Mouse (Mus musculus): ENCODE measurements around the gene Rpl36a. TPM values are rescaled to one million over a fixed set of nuclear protein-coding genes. Genes with fewer than 3 reads are reported as not detected.

Rpl36a gene
- total RNA-seq, 2 experiments from 2014 or later, result 115 to 132 TPM

DNA sequence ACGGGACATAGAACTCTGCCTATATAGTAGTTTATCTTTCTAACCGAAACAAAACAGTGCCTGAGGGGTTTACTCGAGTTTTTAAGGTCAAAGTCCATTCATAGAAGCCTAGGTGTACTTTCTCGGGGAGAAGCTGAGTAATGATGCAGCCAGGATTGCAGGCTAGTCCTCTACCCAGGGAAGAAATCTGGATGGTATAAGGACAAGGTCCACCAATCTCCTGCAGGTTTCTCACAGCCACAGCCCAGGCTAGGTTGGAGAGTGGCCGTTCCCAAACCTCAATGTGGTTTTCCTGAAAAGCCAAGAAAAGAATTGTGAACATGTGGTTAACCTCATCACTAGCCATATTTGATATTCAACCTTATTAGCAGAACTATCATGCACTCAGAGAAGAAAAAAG, 4.4 kb downstream of the Rpl36a start:
- intact Hi-C loops (cut with DNase I), result no loop called here
- DNase-seq (ENCODE audit: low spot score in 2 of 2), result no peak

DNA sequence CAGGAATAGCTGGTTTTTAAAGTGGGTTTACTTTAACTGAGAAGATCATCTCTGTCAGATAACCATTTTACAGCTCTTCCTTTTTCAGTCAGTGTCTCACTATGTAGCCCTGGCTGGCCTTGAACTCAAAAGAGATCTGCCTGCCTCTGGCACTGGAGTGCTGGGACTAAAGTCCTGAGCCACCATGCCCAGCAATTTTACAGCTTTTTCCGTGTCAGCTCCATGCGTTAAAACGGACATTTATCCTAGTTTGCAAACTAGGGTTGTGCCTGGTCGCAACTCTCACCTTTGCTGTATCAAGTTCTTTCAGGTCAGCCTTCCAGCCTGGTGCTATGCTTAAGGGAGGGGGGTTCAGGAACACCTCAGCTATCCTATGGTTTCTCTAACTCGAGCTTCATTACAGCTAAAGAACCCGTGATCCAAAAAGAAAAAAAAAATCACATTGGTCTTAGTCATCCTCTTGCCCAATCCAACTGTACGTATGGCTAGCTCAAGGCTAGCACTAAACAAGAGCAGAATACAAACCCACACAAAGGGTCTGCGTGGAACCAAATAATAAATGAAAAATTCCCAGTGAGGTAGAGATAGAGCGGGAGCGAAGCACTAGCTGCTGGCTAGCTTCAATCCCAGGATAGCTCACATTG, 14.6 kb downstream of the Rpl36a start:
- intact Hi-C loops (cut with DNase I), result no loop called here

DNA sequence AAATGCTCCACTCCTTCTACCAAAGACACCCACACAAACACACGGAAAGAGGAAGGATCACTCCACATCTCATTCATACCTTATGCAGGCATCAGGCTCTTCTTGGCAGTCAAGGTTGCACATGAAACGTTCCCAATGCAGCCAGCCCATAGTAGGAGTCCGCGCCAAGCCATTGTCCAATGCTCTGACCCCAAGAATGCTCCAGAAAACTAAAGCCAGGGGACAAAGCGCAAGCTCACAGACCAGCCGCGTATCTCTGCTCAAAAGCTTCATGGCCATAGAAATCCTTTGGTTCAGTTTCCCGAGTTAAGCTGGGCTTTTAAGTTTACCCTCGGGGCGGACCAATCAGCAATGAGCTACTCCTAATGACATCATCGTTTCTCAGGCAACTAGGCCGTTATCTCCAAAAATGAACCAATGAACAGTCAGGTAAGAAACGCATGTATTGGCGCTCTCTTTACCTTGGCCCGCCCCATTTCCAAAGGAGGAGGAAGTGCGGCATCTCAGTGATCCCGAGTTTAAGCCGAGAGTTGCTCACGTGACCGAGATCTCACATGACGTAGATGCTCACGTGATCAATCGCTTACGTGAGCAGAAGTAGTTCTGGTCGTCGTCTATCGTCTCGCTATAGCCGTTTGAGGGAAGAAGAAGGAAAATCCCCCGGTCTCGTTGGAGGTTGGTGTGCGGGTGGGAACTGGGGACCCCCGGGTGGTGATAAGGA, 15.4 kb downstream of the Rpl36a start, which contains the start of the genes Gla and Hnrnph2:
TSS of gene Gla (minus strand) at position 467 of the 721 bp plus-strand sequence.
TSS of gene Hnrnph2 (plus strand) at position 521 of the 721 bp plus-strand sequence.
- DNase-seq (ENCODE audit: low spot score in 2 of 2), result peak; percentile 90 to 97
- intact Hi-C loops (cut with DNase I), result no loop called here

More for the DNA sequence above, 14.6 kb downstream of the Rpl36a start:
- DNase-seq (ENCODE audit: low spot score in 2 of 2), result no peak

DNA sequence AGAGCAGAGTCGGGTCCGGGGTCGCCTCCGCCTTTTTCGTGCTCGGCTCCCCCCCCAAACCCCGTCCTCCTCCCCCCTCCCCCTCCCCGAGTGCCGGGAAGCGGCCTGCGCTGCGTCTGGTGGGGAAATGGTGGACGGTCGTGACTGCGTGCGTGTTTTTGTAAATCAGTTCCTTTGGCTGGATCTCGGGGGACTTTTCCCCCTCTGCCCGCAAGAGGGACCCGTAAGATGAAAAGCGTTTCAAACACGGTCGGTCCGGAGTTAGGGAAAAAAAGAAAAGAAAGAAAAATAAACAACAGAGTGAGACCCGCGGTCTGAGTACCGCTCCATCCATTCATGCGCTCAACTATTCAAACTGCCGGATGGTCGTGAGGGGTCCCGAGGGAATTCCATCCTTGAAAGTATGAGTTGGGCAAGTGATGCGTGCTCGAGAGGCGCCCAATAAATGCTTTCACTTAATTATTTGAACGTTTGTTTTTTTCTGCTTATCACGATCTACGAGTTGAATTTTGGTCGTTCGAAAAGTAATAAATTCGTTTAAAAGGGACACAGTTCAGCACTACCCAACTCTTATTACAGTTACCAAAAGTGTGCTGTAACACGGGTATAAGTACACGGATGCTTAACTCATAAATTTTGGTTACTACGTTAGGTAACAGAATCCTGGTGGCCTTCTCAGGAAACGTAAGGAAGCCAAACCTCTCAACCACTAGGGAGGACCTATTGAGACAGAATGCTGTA, 16.1 kb downstream of the Rpl36a start:
- intact Hi-C loops (cut with DNase I), result no loop called here

DNA sequence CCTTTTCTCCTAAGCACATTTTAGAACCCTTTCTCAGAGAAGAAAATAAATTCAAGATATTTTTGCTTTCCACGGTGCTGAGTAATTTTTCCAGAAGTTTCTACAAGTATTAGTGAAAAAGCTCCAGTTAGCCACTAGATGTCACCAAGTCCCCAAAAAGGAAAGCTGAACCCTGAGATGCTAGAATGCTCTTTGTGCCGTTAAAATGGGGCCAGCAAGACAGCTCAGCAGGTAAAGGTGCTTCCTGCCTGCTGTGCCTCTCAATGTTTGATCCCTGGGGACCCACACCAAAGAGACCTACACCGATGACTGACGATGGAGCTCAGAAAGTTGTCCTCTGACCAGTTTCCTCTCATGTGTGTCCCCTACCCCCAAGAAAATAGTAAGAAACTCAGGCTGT, 24.0 kb downstream of the Rpl36a start:
- peak in 1 of 2 experiments; percentile 23 for DNase-seq (ENCODE audit: low spot score in 2 of 2)
- intact Hi-C loops (cut with DNase I), result no loop called here

More for the DNA sequence above, 16.1 kb downstream of the Rpl36a start:
- DNase-seq (ENCODE audit: low spot score in 2 of 2), result no peak

DNA sequence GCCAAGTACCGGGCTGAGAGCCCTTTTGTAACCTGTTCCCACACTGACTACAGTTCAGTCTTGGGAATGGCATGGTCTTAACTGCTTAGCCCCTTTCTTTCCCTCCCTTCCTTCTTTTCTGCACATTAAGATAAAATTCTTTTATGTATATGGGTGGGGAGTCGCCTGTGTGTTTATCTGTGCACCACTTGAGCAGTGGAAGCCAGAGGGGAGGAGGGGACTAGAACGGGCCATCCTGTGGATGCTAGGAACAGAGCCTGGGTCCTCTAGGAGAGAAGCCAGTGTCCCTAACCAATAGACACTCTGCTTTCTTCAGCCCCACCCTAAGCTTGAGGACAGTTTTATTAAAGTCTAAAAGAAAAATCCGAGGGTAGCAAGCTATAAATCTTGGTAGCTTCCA, 25.5 kb downstream of the Rpl36a start:
- no peak for DNase-seq (ENCODE audit: low spot score in 2 of 2)
- intact Hi-C loops (cut with DNase I), result loop anchor here (5.0 to 10.0 kb wide), 4 partner anchors 76 to 301 kb away; partner anchors contain the start of genes Armcx1 and Armcx4

DNA sequence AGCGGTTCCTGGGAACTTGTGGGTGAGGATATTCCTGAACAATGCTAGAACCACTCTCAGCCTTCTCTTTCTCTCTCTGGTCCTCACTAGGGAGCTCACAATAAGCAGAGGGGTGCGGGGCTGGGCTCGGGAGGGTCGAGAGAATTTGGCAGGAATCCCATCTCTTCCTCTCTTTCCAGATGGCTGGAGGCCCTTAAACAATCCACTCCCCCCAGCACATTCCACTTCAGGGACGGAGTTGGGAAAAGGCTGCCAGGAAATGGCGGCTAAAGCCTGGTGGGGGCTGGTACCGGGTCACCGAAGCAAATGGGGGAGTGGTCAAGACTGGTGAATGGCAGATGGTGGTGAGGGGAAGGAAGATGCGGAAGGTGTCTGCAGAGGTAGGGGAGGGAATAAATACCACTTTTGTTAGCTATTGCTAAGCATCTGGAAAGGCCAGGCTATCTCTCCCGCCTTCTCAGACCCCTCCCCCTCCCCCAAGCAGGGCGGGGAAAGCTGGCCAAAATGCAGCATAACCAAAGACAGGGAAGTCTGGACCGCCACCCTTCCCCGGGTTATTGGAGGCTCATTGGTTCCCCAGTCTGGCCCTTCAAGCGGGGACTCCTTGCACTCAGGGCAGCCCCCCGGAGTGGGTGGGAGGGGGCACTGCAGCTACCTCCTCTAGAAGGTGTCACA, 27.0 kb downstream of the Rpl36a start:
- intact Hi-C loops (cut with DNase I), result loop anchor here (5.0 to 10.0 kb wide), 4 partner anchors 75 to 300 kb away; partner anchors contain the start of genes Armcx1 and Armcx4
- DNase-seq (ENCODE audit: low spot score in 2 of 2), result peak in 1 of 2 experiments; percentile 26

DNA sequence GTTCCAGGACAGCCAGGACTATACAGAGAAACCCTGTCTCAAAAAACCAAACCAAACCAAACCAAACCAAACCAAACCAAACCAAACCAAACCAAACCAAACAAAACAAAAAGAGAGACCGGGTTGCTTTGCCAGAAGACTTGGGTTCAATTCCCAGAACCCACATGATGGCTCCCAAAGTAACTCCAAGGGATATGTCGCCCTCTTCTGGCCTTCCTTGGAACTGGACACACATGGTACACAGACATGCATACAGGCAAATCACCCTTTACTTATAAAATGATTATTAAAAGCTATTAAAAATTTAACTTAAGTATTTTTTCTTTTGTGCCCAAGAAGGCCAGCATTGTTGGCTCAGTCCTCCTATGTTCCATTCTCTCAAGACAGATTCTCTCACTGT, 28.9 kb downstream of the Rpl36a start:
- no peak for DNase-seq (ENCODE audit: low spot score in 2 of 2)
- intact Hi-C loops (cut with DNase I), result loop anchor here (5.0 to 10.0 kb wide), 4 partner anchors 73 to 298 kb away; partner anchors contain the start of genes Armcx1 and Armcx4

DNA sequence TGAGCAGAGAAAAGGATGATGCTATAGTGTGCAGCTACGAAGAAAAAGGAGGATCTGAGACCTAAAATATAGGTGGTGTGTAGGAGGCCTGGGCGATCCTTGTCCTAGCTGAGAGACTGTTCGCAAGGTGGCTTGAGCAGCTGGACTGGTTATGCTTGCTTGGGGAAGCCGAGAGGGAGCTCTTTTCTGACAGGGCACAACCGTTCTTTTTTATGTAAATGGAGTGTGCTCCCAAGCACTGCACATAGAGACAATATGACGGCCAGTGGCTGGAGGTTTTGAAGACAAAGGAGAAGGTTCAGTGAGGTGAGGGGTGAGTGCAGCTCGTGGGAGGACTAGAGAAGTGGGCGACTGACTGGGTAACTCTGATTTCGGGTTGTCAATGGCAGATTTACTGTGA, 34.2 kb downstream of the Rpl36a start:
- intact Hi-C loops (cut with DNase I), result loop anchor here (10.0 kb wide), 1 partner anchor 195 kb away; no protein-coding TSS in a partner anchor

DNA sequence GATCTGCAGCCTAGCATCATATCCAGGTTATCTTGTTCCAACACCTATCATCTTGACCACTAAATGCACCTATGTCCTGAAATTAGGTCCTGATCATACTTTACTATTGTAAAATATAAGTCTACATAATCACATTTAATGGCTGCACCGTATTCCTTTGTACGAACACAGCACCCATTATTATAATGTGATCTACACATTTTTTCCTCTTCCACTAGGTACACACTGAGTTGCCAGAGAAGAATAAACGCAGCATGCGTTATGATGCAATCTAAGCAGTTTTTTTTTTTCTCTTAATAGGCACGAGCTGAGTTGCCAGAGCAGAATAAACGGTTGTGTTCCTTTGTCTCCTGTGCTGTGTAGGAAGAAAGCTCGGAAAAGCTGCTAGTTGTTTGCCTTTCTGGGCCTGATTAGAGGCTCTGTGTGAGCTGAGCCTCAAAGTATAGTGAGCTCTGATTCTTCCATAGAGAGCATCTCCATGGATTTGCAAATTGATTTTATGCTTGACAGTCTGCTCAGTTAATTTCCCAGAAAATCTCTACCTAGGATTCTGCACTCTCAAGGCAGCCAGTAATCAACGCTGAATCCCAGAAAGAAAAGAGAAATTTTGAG, 34.9 kb downstream of the Rpl36a start:
- DNase-seq (ENCODE audit: low spot score in 2 of 2), result no peak
- intact Hi-C loops (cut with DNase I), result no loop called here

More for the DNA sequence above, 34.2 kb downstream of the Rpl36a start:
- peak in 1 of 2 experiments; percentile 14 for DNase-seq (ENCODE audit: low spot score in 2 of 2)

DNA sequence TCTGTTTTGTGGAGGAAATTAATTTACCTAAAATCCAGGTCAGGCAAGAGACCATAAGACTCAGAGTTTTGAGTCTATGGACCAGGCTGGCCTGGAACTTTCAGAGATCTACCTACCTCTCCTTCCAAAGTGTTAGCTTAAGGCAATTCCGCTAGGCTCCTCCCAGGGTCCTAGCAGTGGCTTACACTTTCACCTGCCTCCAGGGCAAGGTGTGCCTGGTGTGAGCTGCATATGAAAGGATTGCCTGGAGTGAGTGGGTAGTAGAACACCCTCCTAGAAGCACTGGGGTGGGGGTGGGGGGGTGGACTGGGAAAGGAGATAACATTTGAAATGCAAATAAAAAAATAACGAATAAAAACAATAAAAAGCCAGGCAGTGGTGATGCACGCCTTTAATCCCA, 36.2 kb downstream of the Rpl36a start:
- intact Hi-C loops (cut with DNase I), result no loop called here

DNA sequence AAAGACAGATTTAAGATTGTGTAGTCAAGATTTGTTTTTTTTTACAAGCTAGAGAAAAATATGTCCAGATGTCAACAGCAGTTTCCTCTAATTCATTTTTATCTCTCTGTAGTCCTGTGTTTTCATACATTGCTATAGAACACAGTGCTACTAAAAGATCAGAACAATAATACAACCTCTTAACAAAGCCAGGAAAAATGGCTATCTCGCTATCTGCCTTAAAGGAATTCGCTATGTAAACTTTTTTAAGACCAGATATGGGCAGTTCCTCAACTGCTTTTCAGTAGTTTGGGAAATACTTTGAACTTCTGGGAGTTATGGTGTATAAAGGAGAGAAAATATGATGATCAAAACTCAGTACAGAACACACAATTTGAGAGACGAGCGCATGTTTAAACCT, 37.9 kb downstream of the Rpl36a start:
- no peak for DNase-seq (ENCODE audit: low spot score in 2 of 2)
- intact Hi-C loops (cut with DNase I), result no loop called here

More for the DNA sequence above, 36.2 kb downstream of the Rpl36a start:
- no peak for DNase-seq (ENCODE audit: low spot score in 2 of 2)

DNA sequence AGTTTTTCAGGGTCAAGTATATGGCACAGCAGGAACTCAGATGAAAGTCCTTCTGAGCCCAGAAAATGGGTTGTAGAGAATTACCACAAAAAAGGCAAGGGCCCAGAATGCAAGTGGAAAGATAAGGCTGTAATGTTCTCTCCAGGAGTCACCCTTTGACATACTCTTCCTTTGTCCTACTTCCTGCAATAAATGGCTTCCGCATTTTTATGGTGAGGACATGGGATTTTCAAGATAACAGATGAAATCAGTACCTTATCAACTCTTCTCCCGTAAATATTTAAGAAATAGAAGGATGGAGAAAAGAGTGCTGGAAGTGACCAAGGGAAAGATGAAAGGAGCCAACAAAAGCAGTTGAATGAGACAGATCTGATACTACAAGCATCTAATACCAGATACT, 42.7 kb downstream of the Rpl36a start:
- no peak for DNase-seq (ENCODE audit: low spot score in 2 of 2)
- intact Hi-C loops (cut with DNase I), result no loop called here

DNA sequence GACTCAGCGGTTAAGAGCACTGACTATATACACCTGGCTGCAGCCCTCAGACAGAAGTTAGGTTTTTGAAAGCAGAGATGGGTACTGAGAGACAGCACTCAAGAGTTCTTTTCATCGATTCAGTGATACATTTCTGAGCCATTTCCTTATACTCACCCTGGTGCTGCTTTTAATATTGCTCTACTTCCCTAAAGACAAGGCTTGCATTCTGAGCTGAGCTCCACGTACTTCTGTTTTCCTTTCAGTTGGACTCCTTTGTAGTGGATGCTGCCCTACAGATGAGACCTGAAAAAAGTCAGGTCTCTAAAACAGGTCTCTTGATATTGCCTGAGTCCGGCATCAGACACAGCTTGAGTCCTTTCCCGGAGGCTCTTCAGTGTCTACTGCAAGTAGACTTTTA, 47.3 kb downstream of the Rpl36a start:
- intact Hi-C loops (cut with DNase I), result no loop called here

DNA sequence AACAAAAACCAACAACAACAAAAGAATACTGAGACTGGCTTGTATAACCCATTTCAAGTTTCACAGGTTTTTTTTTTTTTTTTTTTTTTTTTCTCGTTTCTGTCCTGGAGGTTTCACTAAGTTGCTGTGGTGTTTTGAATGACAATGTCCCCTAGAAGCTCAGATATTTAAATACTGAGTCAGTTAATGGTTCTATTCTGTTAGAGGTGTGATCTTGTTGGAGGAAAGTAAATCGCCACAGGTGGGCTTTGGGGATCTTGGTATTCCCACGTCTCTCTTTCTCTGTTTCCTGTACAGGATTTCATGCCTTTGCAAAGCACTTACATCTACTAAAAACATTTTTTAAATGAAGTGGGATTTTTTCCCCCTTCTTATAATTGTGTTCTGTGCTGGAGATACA, 49.7 kb downstream of the Rpl36a start:
- DNase-seq (ENCODE audit: low spot score in 2 of 2), result no peak
- intact Hi-C loops (cut with DNase I), result no loop called here

More for the DNA sequence above, 47.3 kb downstream of the Rpl36a start:
- no peak for DNase-seq (ENCODE audit: low spot score in 2 of 2)

DNA sequence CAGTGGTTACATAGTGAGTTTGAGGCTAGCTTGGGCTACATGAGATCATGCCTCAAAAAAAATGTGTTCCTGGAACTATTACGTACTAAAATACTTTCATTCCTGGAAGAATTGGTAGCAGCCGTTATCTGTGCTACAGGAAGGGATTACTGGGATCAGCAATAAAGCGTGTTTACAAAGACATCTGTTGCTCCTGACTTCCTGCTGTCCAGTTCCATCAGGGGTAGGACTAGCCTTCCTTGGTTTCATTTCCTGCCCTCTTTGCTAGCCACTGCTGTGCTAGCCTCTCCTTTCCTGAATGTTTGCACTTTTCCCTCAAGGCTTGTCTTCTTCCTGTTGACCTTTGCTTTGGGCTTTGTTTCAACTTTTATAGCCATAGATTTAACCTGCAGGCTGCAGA, 50.4 kb downstream of the Rpl36a start:
- no peak for DNase-seq (ENCODE audit: low spot score in 2 of 2)
- intact Hi-C loops (cut with DNase I), result no loop called here

All from left cerebral cortex, postnatal 25 days (tissue).